Mouse (Mus musculus) T-cell, adult 2 months (primary cell): ENCODE measurements around the gene Il1r2.

Experiments used
- DNase-seq: peaks from one replicate; pipeline ENCODE4 v3.0.0; 2022; ENCODE audit warnings: low spot score

Il1r2 gene

GRCm38 (mm10) chr1:40059122-40059774 lies 14.6 kb upstream of the Il1r2 start:
- DNase-seq: no peak

DNA sequence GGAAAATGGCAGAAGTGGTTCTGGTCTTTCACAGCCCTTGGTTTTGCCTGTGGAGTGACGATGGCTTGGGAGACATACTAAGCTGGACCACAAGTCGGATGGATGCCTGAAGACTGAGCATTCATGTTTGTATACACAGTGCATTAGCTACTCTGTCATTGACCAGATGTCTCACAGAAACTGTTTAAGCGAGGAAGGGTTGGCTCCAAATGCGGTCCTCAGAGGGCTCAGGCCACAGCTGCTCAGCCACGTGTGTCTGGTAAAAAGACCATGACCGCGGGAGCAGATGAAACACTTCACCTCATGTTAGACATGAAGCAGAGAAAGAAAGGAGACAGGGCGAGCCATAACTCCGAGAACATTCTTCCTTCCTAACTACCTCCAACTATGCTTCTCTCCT lies 12.5 kb upstream of the Il1r2 start:
- no peak for DNase-seq

- DNase-seq: no peak
Measured at GRCm38 (mm10) chr1:40063409-40063808, 10.5 kb upstream of the Il1r2 start.

GRCm38 (mm10) chr1:40064508-40064907 lies 9.4 kb upstream of the Il1r2 start:
- no peak for DNase-seq

DNA sequence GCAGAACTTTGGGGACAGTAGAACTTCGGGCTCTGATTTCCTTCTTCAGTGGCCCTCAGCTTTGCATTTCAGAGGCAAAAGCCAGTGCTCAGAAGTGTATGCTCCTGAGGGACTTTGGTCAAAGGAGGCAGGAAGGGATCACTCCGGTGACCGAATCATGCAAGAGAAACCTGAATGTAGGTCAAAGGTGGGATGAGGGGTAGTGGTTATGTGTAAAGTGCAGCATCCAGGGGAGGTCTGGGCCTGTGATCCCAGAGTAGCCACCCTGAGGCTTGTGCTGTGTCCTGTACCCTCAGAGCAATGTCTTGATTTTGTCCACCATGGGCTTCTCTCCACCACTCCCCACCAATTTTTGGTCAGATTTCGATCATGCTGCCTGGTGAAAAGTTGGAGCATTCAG lies 1.3 kb upstream of the Il1r2 start:
- no peak for DNase-seq

- no peak for DNase-seq
Measured at GRCm38 (mm10) chr1:40077328-40077727, 3.4 kb downstream of the Il1r2 start.

GRCm38 (mm10) chr1:40081041-40081440 lies 7.2 kb downstream of the Il1r2 start:
- DNase-seq: no peak

GRCm38 (mm10) chr1:40084386-40084785 lies 10.5 kb downstream of the Il1r2 start:
- DNase-seq: peak; percentile 4

DNA sequence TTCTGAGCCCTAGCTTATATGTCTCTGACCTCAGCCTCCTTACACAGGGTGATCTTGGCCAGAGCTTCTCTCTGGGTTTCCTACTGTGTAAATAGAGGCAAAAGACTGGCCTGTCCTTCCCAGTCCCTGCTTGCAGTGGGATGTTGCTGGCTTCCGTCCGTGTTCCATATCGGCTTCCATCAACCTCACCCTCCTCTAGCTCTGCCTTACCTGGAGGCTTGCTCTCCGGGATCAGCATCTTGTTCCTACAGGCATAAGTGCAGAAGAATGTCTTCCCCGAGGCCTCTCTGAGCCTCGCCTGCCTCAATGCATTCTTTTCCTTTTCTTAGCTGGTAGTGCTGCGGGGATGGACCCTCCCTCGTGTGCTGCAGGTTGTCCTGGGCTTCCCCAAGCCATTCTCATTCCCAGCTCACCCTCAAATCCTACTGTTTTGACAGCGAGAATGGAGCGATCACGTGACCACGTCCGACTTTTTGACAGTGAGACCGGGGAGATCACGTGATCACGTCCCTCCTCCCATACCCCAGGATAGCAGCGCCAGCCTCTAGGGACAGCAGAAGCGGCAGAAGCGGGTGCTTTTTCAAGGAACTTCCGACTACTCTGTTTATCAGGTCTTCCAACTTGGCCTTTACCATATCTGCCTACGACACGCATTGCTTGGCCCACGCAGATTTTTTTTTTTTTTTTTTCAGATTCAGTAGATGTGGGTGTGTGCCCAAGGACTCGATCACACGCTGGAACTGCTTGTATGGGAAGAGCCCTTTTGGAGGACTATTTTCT lies 11.7 kb downstream of the Il1r2 start:
- peak; percentile 52 for DNase-seq

- DNase-seq: no peak
Measured at GRCm38 (mm10) chr1:40091160-40091559, 17.3 kb downstream of the Il1r2 start.

DNA sequence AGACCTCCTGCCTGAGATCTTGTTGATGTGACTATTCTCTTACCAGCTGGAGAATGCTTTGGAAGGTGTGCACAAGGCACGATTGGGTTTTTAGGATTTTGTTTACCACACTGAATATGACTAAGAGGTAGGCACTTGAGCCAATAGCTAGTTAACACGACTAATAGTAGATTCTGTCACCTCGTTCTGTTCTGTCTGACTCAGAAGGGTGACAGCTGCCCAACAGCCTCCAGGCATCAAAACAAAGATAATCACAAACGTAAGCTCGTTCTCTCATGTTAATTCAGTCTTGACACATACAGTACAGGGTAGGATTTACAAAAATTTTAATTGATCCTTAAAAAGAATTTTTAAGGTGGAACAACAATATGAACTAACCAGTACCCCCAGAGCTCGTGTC lies 18.7 kb downstream of the Il1r2 start:
- no peak for DNase-seq

DNA sequence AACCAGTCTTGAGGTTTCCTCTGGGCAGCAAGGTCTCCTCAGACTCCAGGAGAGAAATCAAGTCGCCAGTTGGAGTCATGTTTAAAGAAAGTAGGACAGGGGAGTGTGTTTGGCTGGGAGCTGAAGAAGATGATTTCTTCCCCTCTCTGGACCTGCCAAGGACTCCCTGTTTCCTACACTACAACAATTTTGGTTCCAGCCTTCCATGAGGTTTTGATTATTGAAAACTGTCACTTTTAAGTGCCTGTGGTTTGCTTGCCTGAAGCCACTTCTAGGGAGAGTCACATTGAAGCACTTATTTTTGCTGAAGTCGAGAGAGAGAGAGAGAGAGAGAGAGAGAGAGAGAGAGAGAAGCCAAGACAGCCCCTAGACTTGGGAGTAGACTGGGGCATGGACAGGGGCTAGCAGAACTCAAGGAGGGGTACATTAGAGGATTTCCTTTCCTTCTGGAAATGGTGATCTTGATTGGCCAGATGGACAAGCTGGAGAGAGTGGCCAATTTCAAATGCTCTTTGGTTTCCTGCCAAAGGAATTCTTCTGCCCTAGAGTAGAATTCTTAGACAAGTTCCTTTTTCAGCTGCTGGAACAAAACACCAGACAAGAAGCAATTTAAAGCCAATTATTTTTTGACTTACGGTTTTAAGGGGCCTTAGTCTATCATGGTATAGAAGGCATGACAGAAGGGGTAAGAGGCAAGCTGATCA lies 20.9 kb downstream of the Il1r2 start:
- DNase-seq: no peak

GRCm38 (mm10) chr1:40095585-40095984 lies 21.7 kb downstream of the Il1r2 start:
- no peak for DNase-seq

DNA sequence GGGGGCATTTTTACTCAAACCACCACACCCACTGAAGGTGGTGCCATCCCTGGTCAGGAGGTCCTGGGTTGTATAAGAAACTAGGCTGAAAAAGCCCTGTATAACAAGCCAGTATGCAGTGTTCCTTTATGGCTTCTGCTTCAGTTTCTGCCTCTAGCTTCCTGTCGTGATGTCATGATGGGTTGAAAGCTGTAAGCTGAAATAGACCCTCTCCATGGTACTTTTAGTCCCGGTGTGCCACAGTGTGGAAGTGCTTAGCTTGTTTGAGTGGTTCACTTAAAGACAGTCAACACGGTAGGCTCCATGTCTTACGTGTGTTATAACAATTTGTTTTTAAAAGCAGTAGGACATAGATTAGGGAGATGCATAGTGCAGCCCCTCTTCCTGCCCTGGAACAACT lies 32.4 kb downstream of the Il1r2 start:
- DNase-seq: no peak

- DNase-seq: no peak
Measured at GRCm38 (mm10) chr1:40106719-40107118, 32.8 kb downstream of the Il1r2 start.

DNA sequence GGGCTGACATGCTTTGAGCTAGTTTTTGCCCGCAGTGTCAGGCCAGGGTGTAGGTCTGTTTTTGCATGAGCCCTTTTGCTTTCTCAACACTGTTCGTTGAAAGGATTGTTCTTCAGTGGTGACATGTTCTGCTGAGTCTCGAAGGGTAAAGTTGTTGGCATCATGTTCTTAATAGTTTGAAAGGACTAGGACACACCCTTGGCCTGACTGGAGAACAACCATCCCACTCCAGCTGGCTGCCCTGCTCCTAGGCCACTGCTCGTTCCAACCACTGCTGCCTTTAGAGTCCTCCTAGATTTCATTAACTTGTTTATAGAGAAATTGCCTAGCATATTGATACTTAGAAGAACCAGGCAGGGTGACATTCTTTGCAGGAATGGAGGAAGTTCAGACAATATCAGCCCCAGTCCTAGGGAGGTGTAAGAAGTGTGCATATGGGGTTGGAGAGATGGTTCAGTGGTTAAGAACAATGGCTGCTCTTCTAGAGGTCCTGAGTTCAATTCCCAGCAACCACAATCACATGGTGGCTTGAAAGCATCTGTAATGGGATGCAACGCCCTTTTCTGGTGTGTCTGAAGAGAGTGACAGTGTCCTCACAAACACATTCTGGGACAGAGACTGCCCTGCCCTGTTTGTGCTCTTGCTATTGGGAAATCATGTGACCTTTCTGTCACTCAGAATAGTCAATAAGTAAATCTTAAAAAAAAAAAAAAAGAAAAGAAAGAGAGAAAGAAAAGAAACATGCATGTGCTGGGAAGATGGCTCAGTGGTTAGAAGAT lies 34.3 kb downstream of the Il1r2 start:
- no peak for DNase-seq

GRCm38 (mm10) chr1:40109736-40110135 lies 35.9 kb downstream of the Il1r2 start:
- DNase-seq: no peak

- DNase-seq: peak; percentile 29
Measured at GRCm38 (mm10) chr1:40115271-40115670, 41.4 kb downstream of the Il1r2 start.

GRCm38 (mm10) chr1:40116422-40116821 lies 42.5 kb downstream of the Il1r2 start:
- peak; percentile 68 for DNase-seq

DNA sequence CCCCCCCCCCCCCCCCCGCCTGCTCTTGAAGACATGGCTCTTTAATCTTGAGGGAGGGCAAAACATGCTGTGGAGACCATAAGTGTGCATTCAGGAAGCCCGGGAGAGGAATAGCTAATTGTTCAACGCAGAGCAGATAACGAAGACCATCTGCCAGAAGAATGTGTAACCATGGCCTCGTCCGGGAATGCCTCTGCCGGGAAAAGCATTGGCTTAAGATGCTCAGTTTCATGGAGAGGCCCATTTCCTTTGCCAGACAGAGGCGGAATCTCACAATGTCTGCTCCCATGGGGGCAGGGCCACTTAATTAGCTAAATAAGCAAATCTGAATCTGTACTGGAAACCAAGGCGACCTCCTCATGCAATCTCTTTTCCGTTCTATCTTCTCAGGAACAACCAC lies 43.7 kb downstream of the Il1r2 start:
- no peak for DNase-seq

DNA sequence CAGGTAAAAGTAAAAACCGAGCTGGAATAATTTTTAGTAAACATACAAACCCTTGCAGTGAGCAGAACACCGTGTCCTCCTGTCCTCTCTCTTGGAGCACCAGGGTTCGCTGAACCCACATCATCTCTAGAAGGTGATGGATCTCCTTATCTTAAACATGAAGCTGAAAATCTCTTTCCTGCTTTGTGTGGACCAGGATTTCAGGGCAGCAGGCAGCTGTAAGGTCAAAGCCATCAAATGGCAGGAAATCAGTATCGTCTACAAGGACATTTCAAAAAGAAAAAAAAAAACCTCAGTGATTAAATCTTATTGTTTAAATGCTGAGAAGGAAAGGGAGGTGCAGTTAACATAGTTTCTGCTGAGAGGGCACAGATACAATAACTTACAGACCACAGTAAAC lies 50.4 kb downstream of the Il1r2 start:
- no peak for DNase-seq

DNA sequence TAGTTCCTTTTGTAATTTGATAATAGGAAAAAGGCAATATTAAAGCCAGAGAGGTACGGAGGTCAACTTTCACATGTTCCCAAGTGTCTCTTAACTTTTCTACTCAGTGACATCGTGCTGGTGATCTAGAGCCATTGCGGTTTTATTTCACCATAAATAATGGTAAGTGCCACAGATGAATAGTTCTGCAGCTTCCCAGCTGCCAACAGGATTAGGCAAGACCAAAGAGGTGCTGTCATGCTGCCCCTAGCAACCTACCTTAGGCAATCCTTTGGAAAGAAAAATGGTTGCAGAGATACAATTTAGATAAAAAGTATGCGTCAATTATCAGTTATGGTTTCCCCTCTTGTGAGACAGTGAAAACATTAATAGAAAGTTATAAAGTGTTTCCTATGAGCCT lies 54.6 kb downstream of the Il1r2 start:
- DNase-seq: no peak
